ENCODE assay signal across 13 mouse cellular contexts in genomic region chr2:9874467-9875219, GRCm38 (mm10). TPM values are rescaled to one million over a fixed set of nuclear protein-coding genes. Genes with fewer than 3 reads are reported as not detected.
DNase-seq lines count a peak whose midpoint lies in the region; ATAC-seq and TF ChIP-seq lines count a peak whose summit lies in the region.
"Had no signal": no experiment of that assay in that cellular context is flagged by ENCODE, and none has a peak within 500 bp of the region (broad histone marks: within the 10 kb centered on the region; RNA-seq: fewer than 3 reads in every experiment).

No protein-coding gene starts in this region.

- no peak overlapping the region for H3K9ac ChIP-seq in forebrain, postnatal 0 days
- H3K9ac ChIP-seq in forebrain, embryonic 16.5 days (replicated peaks; ENCODE audit: low read depth, low read length): no peak overlapping the region
- H3K9ac ChIP-seq in midbrain, embryonic 15.5 days: peak overlapping the region; percentile 35

- no peak for ATAC-seq in forebrain, postnatal 0 days
- no peak for ATAC-seq in forebrain, embryonic 16.5 days
- no peak for ATAC-seq in midbrain, embryonic 15.5 days (replicated peaks)
- ATAC-seq: intestine, postnatal 0 days had no signal

- no peaks in the 10 kb centered on the region for H3K36me3 ChIP-seq in forebrain, postnatal 0 days (ENCODE audit: insufficient read depth)
- H3K36me3 ChIP-seq in forebrain, embryonic 16.5 days (ENCODE audit: control insufficient read depth, insufficient read depth): no peaks in the 10 kb centered on the region
- H3K36me3 ChIP-seq in testis, adult 2 months (ENCODE audit: control insufficient read depth, insufficient read depth, low read length): no peaks in the 10 kb centered on the region
- H3K36me3 ChIP-seq in midbrain, embryonic 15.5 days (replicated peaks): no peaks in the 10 kb centered on the region

- peaks cover 86% of the 10 kb centered on the region for H3K27me3 ChIP-seq in forebrain, postnatal 0 days (ENCODE audit: insufficient read depth, low read length)
- H3K27me3 ChIP-seq in forebrain, embryonic 16.5 days (replicated peaks; ENCODE audit: control insufficient read depth, insufficient read depth, low read length): peaks cover 71% of the 10 kb centered on the region
- H3K27me3 ChIP-seq in testis, adult 2 months (ENCODE audit: control insufficient read depth, insufficient read depth, low read length): peaks cover 6% of the 10 kb centered on the region
- peaks cover 72% of the 10 kb centered on the region for H3K27me3 ChIP-seq in midbrain, embryonic 15.5 days (replicated peaks)

- no peak overlapping the region for H3K27ac ChIP-seq in forebrain, postnatal 0 days (ENCODE audit: low read depth, low read length)
- no peak overlapping the region for H3K27ac ChIP-seq in forebrain, embryonic 16.5 days (ENCODE audit: low read length)
- H3K27ac ChIP-seq in testis, adult 2 months (ENCODE audit: control insufficient read depth, insufficient read depth, low read depth, low read length): no peak overlapping the region
- peak overlapping the region; percentile 68 for H3K27ac ChIP-seq in midbrain, embryonic 15.5 days

- no peaks in the 10 kb centered on the region for H3K4me1 ChIP-seq in forebrain, postnatal 0 days (ENCODE audit: insufficient read depth)
- H3K4me1 ChIP-seq in forebrain, embryonic 16.5 days (replicated peaks; ENCODE audit: control insufficient read depth, insufficient read depth, low read length): peaks cover 17% of the 10 kb centered on the region
- H3K4me1 ChIP-seq in testis, adult 2 months (ENCODE audit: control insufficient read depth, insufficient read depth, low read length): peaks cover 20% of the 10 kb centered on the region
- H3K4me1 ChIP-seq in midbrain, embryonic 15.5 days: peaks cover 12% of the 10 kb centered on the region; the same call in 1 of the 2 replicates

- TF ChIP-seq CTCF in forebrain, postnatal 0 days (IDR thresholded peaks at IDR 0.05; ENCODE audit: low read depth): no peak
- TF ChIP-seq CTCF in testis, adult 2 months (IDR thresholded peaks at IDR 0.05; ENCODE audit: control insufficient read depth, insufficient read depth, insufficient replicate concordance, low read depth, low read length): no peak

- H3K4me3 ChIP-seq in forebrain, postnatal 0 days (ENCODE audit: low read depth, low read length): no peak overlapping the region
- H3K4me3 ChIP-seq in forebrain, embryonic 16.5 days (replicated peaks; ENCODE audit: low read length): no peak overlapping the region
- H3K4me3 ChIP-seq in testis, adult 2 months (ENCODE audit: control insufficient read depth, low read depth, low read length): peak overlapping the region; percentile 13; the same call in 1 of the 2 replicates
- H3K4me3 ChIP-seq in midbrain, embryonic 15.5 days: peak overlapping the region; percentile 43

- TF ChIP-seq POLR2A in testis, adult 2 months (IDR thresholded peaks at IDR 0.05; ENCODE audit: control insufficient read depth, low read depth, low read length): no peak

- WGBS in forebrain, postnatal 0 days: 6% methylated on average over 38 of the region's 39 CpGs
- WGBS in forebrain, embryonic 16.5 days: 3% methylated on average over 36 of the region's 39 CpGs
- WGBS in midbrain, embryonic 15.5 days: 3% methylated on average over 37 of the region's 39 CpGs

- peak; percentile 22 for DNase-seq in forebrain, postnatal 0 days
- no peak for DNase-seq in testis, postnatal 14 days (ENCODE audit: low spot score)
- DNase-seq in urinary bladder, postnatal 36 days (ENCODE audit: low spot score in 2 of 2): no peak
- no peak for DNase-seq in gastrocnemius, adult 18-20 months (ENCODE audit: low spot score)
- DNase-seq in left cerebral cortex, postnatal 36 days (ENCODE audit: low spot score in 2 of 2): no peak
- DNase-seq: adrenal gland, adult 2 months; cerebellum, postnatal 25 days; right cerebral cortex, postnatal 4 days had no signal

- no peak overlapping the region for H3K4me2 ChIP-seq in forebrain, postnatal 0 days (ENCODE audit: low read depth)
- H3K4me2 ChIP-seq in forebrain, embryonic 16.5 days (ENCODE audit: low read length): no peak overlapping the region
- H3K4me2 ChIP-seq in midbrain, embryonic 15.5 days: peak overlapping the region; percentile 67

- H3K9me3 ChIP-seq in forebrain, postnatal 0 days (ENCODE audit: low read length): no peaks in the 10 kb centered on the region
- H3K9me3 ChIP-seq in forebrain, embryonic 16.5 days (ENCODE audit: control insufficient read depth, low read length): no peaks in the 10 kb centered on the region
- no peaks in the 10 kb centered on the region for H3K9me3 ChIP-seq in midbrain, embryonic 15.5 days

- intact Hi-C loops in left cerebral cortex, postnatal 36 days (cut with DNase I): no loop called here

RNA-seq across cellular contexts. Expression of gene 4930412O13Rik, which starts 6.4 kb away (rescaled TPM):
- total RNA-seq in forebrain, postnatal 0 days (2014; rRNA removed): not detected in 2 replicates
- polyA plus RNA-seq in forebrain, postnatal 0 days (2015; fragmentation: Nextera tagmentation; extraction: Ambion mirVana): not detected in 2 replicates
- polyA plus RNA-seq in forebrain, embryonic 16.5 days (2015; fragmentation: Nextera tagmentation; extraction: Ambion mirVana): not detected in 2 replicates
- polyA plus RNA-seq in testis, adult 2 months (2012; rRNA removed): 57.2 and 69.9 TPM in 2 replicates
- 1.3 and 2.2 TPM in 2 replicates for polyA plus RNA-seq in midbrain, embryonic 15.5 days (2015; fragmentation: Nextera tagmentation; extraction: Ambion mirVana)
- total RNA-seq in gastrocnemius, adult 18-20 months (2021): not detected
- not detected for total RNA-seq in left cerebral cortex, postnatal 36 days (2021)
- polyA plus RNA-seq: C2C12; intestine, postnatal 0 days had no signal

RNA-seq across cellular contexts. Expression of gene 9230102O04Rik, which starts 14.7 kb away (rescaled TPM):
- total RNA-seq in forebrain, postnatal 0 days (2014; rRNA removed): not detected in 2 replicates
- not detected in 2 replicates for polyA plus RNA-seq in forebrain, postnatal 0 days (2015; fragmentation: Nextera tagmentation; extraction: Ambion mirVana)
- polyA plus RNA-seq in forebrain, embryonic 16.5 days (2015; fragmentation: Nextera tagmentation; extraction: Ambion mirVana): not detected in 2 replicates
- polyA plus RNA-seq in testis, adult 2 months (2012; rRNA removed): 0.75 TPM in 1 of 2 replicates, not detected in the other
- polyA plus RNA-seq in midbrain, embryonic 15.5 days (2015; fragmentation: Nextera tagmentation; extraction: Ambion mirVana): 4.0 and 4.8 TPM in 2 replicates
- total RNA-seq in gastrocnemius, adult 18-20 months (2021): not detected
- not detected for total RNA-seq in left cerebral cortex, postnatal 36 days (2021)
- total RNA-seq: adrenal gland, adult 2 months had no signal
- polyA plus RNA-seq: adrenal gland, adult 2 months; C2C12; intestine, postnatal 0 days had no signal

RNA-seq across cellular contexts. Expression of gene Gata3, which starts 15.2 kb away (rescaled TPM):
- 0.48 and 0.62 TPM in 2 replicates for total RNA-seq in forebrain, postnatal 0 days (2014; rRNA removed)
- 1.4 and 1.8 TPM in 2 replicates for polyA plus RNA-seq in forebrain, postnatal 0 days (2015; fragmentation: Nextera tagmentation; extraction: Ambion mirVana)
- 0.42 and 2.2 TPM in 2 replicates for polyA plus RNA-seq in forebrain, embryonic 16.5 days (2015; fragmentation: Nextera tagmentation; extraction: Ambion mirVana)
- polyA plus RNA-seq in testis, adult 2 months (2012; rRNA removed): 1.0 and 2.0 TPM in 2 replicates
- 99.1 and 116 TPM in 2 replicates for polyA plus RNA-seq in midbrain, embryonic 15.5 days (2015; fragmentation: Nextera tagmentation; extraction: Ambion mirVana)
- under 1 TPM; 0.18 to 0.43 TPM for total RNA-seq in gastrocnemius, adult 18-20 months (2021)
- not detected for total RNA-seq in left cerebral cortex, postnatal 36 days (2021)

Comparison
In these comparisons a context has a peak if more than half of its experiments do, and no peak if none do; other contexts are left out.
1. H3K4me3 ChIP-seq: peak in testis, adult 2 months (single experiment) and midbrain, embryonic 15.5 days (single experiment); none in forebrain, postnatal 0 days (single experiment) and forebrain, embryonic 16.5 days (single experiment).
2. RNA of gene 4930412O13Rik, which starts 6.4 kb away (polyA plus RNA-seq): 57.2 to 69.9 TPM in testis, adult 2 months; 1.3 to 2.2 TPM in midbrain, embryonic 15.5 days, not detected in forebrain, postnatal 0 days and not detected in forebrain, embryonic 16.5 days; every median in the first group is over 10 times any median in the second.
3. RNA of gene Gata3, which starts 15.2 kb away (polyA plus RNA-seq): 99.1 to 116 TPM in midbrain, embryonic 15.5 days; 1.4 to 1.8 TPM in forebrain, postnatal 0 days, 1.0 to 2.0 TPM in testis, adult 2 months and 0.42 to 2.2 TPM in forebrain, embryonic 16.5 days; every median in the first group is over 10 times any median in the second.